Mouse (Mus musculus) lung, adult 2 months (tissue): ENCODE data around the gene Ipo9. TPM values are rescaled to one million over a fixed set of nuclear protein-coding genes. Genes with fewer than 3 reads are reported as not detected.

Experiments used
- DNase-seq: peaks from one replicate; pipeline ENCODE4 v3.0.0; 2022
- H3K4me1 ChIP-seq: fragments of 200-500 bp; 2 replicates; pipeline ENCODE4 v1.6.1; 2011; ENCODE audit warnings: low read length; ENCODE audit not compliant: control insufficient read depth, insufficient read depth
- H3K4me3 ChIP-seq: fragments of 200-500 bp; replicated peaks from 2 replicates; pipeline ENCODE3; 2011; ENCODE audit warnings: low read depth, mild to moderate bottlenecking, control low read depth, low read length; ENCODE audit errors: extremely low read depth
- CTCF ChIP-seq: fragments of 200-500 bp; IDR thresholded peaks from 2 replicates; pipeline ENCODE4 v1.5.1; 2011; ENCODE audit warnings: mild to moderate bottlenecking, low read length, control low read depth; ENCODE audit not compliant: insufficient read depth
- POLR2A ChIP-seq: fragments of 200-500 bp; IDR thresholded peaks from 2 replicates; pipeline ENCODE4 v1.6.1; 2011; ENCODE audit warnings: low read depth, mild to moderate bottlenecking, control low read depth, low read length, borderline replicate concordance; ENCODE audit errors: extremely low read depth
- WGBS: fragments of 180-500 bp; shearing (Covaris S2); methylation state at CpG from one replicate; pipeline ENCODE4 v1.1.7; 2018; 5-methylcytosine and 5-hydroxymethylcytosine counted together
- polyA plus RNA-seq: library from polyadenylated mRNA; depleted of rRNA; stranded (reverse); fragments of >200 nt; gene quantifications from 2 replicates; pipeline ENCODE4 v1.2.3, GENCODE M21; 2012

The Ipo9 gene
- polyA plus RNA-seq, 1 experiment, result 68.2 TPM

- Histone ChIP-seq H3K4me3 (peak within 1 kb of the TSS; percentile 49), H3K4me1 (peaks cover 4% of the 10 kb centered on the region; the same call in 1 of the 2 replicates)
- 2% methylated on average over 37 of the region's 38 CpGs for WGBS
- DNase-seq, result peak; percentile 68
- TF ChIP-seq CTCF, result no peak
- peak; percentile 27; the same call in 1 of the 2 replicates for TF ChIP-seq POLR2A
Observed at GRCm38 (mm10) chr1:135374868-135375581, 55.3 kb downstream of the Ipo9 start, which contains the start of gene Shisa4. Gene Shisa4 (minus strand): TSS chr1:135375237.

GRCm38 (mm10) chr1:135374175-135374867 is 56.0 kb downstream of the Ipo9 start:
- H3K4me1 ChIP-seq, result peaks cover 4% of the 10 kb centered on the region; the same call in 1 of the 2 replicates
- 4% methylated on average over 19 of the region's 19 CpGs for WGBS
- H3K4me3 ChIP-seq, result peak overlapping the region; percentile 49
- TF ChIP-seq POLR2A (no peak), CTCF (no peak)
- DNase-seq, result peak; percentile 28

- 88% methylated on average over 4 of the region's 4 CpGs for WGBS
- Histone ChIP-seq H3K4me3 (no peak overlapping the region), H3K4me1 (peaks cover 9% of the 10 kb centered on the region; the same call in 1 of the 2 replicates)
- DNase-seq, result no peak
- no peak for TF ChIP-seq POLR2A
- TF ChIP-seq CTCF, result no peak
Observed at GRCm38 (mm10) chr1:135373171-135373677, 57.1 kb downstream of the Ipo9 start.

- Histone ChIP-seq H3K4me1 (peaks cover 8% of the 10 kb centered on the region; the same call in 1 of the 2 replicates), H3K4me3 (no peak overlapping the region)
- no peak for TF ChIP-seq POLR2A
- no peak for TF ChIP-seq CTCF
- no peak for DNase-seq
- WGBS, result 73% methylated on average over 5 of the region's 5 CpGs
Observed at GRCm38 (mm10) chr1:135369415-135369814, 60.9 kb downstream of the Ipo9 start.

- peak; percentile 53 for TF ChIP-seq CTCF
- no peak for TF ChIP-seq POLR2A
- WGBS, result 11% methylated on average over 14 of the region's 14 CpGs
- H3K4me1 ChIP-seq, result 0 out of 2 replicates have a peak, but pooled peaks cover 5% of the 10 kb centered on the region
- peak; percentile 60 for DNase-seq
- H3K4me3 ChIP-seq, result peak overlapping the region; percentile 21
Observed at GRCm38 (mm10) chr1:135368982-135369381, 61.3 kb downstream of the Ipo9 start.

GRCm38 (mm10) chr1:135368245-135368644 is 62.1 kb downstream of the Ipo9 start:
- peak; percentile 80 for TF ChIP-seq CTCF
- no peak for TF ChIP-seq POLR2A
- Histone ChIP-seq H3K4me1 (peaks cover 8% of the 10 kb centered on the region; the same call in 1 of the 2 replicates), H3K4me3 (peak overlapping the region; percentile 43)
- WGBS, result 2% methylated on average over 20 of the region's 20 CpGs
- peak; percentile 83 for DNase-seq

- TF ChIP-seq POLR2A (no peak), CTCF (no peak)
- DNase-seq, result no peak
- H3K4me3 ChIP-seq, result no peak overlapping the region
- 66% methylated on average over 8 of the region's 8 CpGs for WGBS
- H3K4me1 ChIP-seq, result peaks cover 8% of the 10 kb centered on the region; the same call in 1 of the 2 replicates
Observed at GRCm38 (mm10) chr1:135367595-135367994, 62.7 kb downstream of the Ipo9 start.

GRCm38 (mm10) chr1:135367005-135367404 is 63.3 kb downstream of the Ipo9 start:
- no peak overlapping the region for H3K4me3 ChIP-seq
- peaks cover 8% of the 10 kb centered on the region; the same call in 1 of the 2 replicates for H3K4me1 ChIP-seq
- WGBS, result 71% methylated on average over 7 of the region's 7 CpGs
- TF ChIP-seq POLR2A, result no peak
- TF ChIP-seq CTCF, result no peak
- no peak for DNase-seq

GRCm38 (mm10) chr1:135366380-135366779 is 63.9 kb downstream of the Ipo9 start:
- no peak overlapping the region for H3K4me3 ChIP-seq
- TF ChIP-seq POLR2A (no peak), CTCF (no peak)
- DNase-seq, result no peak
- peaks cover 8% of the 10 kb centered on the region; the same call in 1 of the 2 replicates for H3K4me1 ChIP-seq
